14 mouse cellular contexts compared by ENCODE assay signal in the genomic region with DNA sequence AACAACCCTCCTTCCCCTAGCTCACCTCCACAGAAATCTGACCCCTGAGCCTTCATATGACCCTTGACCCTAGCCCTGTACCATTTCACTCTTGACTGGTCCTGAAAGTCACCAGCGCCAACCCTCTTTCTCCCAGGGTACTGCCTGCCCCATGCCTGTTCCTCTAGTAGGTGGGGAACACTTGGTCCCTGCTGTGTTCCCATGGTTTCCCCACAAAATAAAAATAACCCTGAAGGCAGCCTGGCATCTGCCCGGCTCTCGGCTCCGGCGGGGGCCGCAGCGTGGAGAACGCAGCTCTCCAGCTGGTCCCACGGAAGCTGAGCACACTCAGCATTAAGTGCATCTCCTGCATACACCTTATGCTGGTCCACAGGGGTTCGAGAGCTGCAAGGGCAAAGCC. TPM values are rescaled to one million over a fixed set of nuclear protein-coding genes. Genes with fewer than 3 reads are reported as not detected.
DNase-seq lines count a peak whose midpoint lies in the region; ATAC-seq and TF ChIP-seq lines count a peak whose summit lies in the region.
"Had no signal": no experiment of that assay in that cellular context is flagged by ENCODE, and none has a peak within 500 bp of the region (broad histone marks: within the 10 kb centered on the region; RNA-seq: fewer than 3 reads in every experiment).

No protein-coding gene starts in this region.

- H3K27me3 ChIP-seq in limb, embryonic 10.5 days (ENCODE audit: low read depth, poor library complexity, severe bottlenecking), result no peaks in the 10 kb centered on the region
- H3K27me3 ChIP-seq in forebrain, postnatal 0 days (ENCODE audit: insufficient read depth, low read length), result no peaks in the 10 kb centered on the region
- H3K27me3 ChIP-seq: hindbrain, embryonic 12.5 days; liver, embryonic 13.5 days had no signal

- no peaks in the 10 kb centered on the region for H3K9me3 ChIP-seq in limb, embryonic 10.5 days (replicated peaks)
- no peaks in the 10 kb centered on the region for H3K9me3 ChIP-seq in forebrain, postnatal 0 days (ENCODE audit: low read length)
- H3K9me3 ChIP-seq: hindbrain, embryonic 12.5 days; liver, embryonic 13.5 days had no signal

- H3K4me1 ChIP-seq in limb, embryonic 10.5 days, result no peaks in the 10 kb centered on the region
- no peaks in the 10 kb centered on the region for H3K4me1 ChIP-seq in forebrain, postnatal 0 days (ENCODE audit: insufficient read depth)
- H3K4me1 ChIP-seq: hindbrain, embryonic 12.5 days; liver, embryonic 13.5 days had no signal

- H3K4me2 ChIP-seq in forebrain, postnatal 0 days (ENCODE audit: low read depth), result no peak overlapping the region
- H3K4me2 ChIP-seq: hindbrain, embryonic 12.5 days; liver, embryonic 13.5 days had no signal

- DNase-seq in brain, adult 2 months (ENCODE audit: low read depth, low spot score), result peak; percentile 86
- peak; percentile 71 to 82 for DNase-seq in frontal cortex, adult 2 months (ENCODE audit: extremely low spot score in 1 of 2, low spot score in 1 of 2)
- peak; percentile 46 to 49 for DNase-seq in layer of hippocampus, postnatal 25 days (ENCODE audit: extremely low spot score in 1 of 2, low spot score in 1 of 2)
- DNase-seq in right cerebral cortex, adult 18-20 months, result peak; percentile 91
- no peak for DNase-seq in lung, postnatal 14 days
- no peak for DNase-seq in limb, embryonic 10.5 days (ENCODE audit: low spot score)
- DNase-seq in forebrain, postnatal 0 days, result no peak
- DNase-seq: adrenal gland, postnatal 14 days; cerebellum, postnatal 10 days; kidney, adult 18-20 months; liver, embryonic 13.5 days had no signal

- no peak overlapping the region for H3K9ac ChIP-seq in forebrain, postnatal 0 days
- H3K9ac ChIP-seq: hindbrain, embryonic 12.5 days; liver, embryonic 13.5 days had no signal

- no peak for ATAC-seq in forebrain, postnatal 0 days
- ATAC-seq: lung, postnatal 0 days had no signal

- no peak for TF ChIP-seq CTCF in forebrain, postnatal 0 days (IDR thresholded peaks at IDR 0.05; ENCODE audit: low read depth)

- no peak overlapping the region for H3K27ac ChIP-seq in limb, embryonic 10.5 days
- no peak overlapping the region for H3K27ac ChIP-seq in forebrain, postnatal 0 days (ENCODE audit: low read depth, low read length)
- H3K27ac ChIP-seq: hindbrain, embryonic 12.5 days; liver, embryonic 13.5 days had no signal

- H3K36me3 ChIP-seq in limb, embryonic 10.5 days, result peaks cover 87% of the 10 kb centered on the region
- H3K36me3 ChIP-seq in forebrain, postnatal 0 days (ENCODE audit: insufficient read depth), result peaks cover 2% of the 10 kb centered on the region

- WGBS in limb, embryonic 10.5 days, result 91% methylated on average over 10 of the region's 10 CpGs
- 73% methylated on average over 10 of the region's 10 CpGs for WGBS in forebrain, postnatal 0 days

- no peak overlapping the region for H3K4me3 ChIP-seq in limb, embryonic 10.5 days
- H3K4me3 ChIP-seq in forebrain, postnatal 0 days (ENCODE audit: low read depth, low read length), result no peak overlapping the region
- H3K4me3 ChIP-seq: hindbrain, embryonic 12.5 days; liver, embryonic 13.5 days; myocyte had no signal

RNA-seq across cellular contexts. Expression of a gene that starts 12.5 kb away (rescaled TPM):
- 44.7 and 51.7 TPM in 2 replicates for polyA plus RNA-seq in frontal cortex, adult 2 months (2012; rRNA removed)
- 10 to 100 TPM; 57.4 to 62.4 TPM for total RNA-seq in layer of hippocampus, postnatal 25 days (2021)
- polyA plus RNA-seq in limb, embryonic 10.5 days (2016; fragmentation: Nextera tagmentation; extraction: Ambion mirVana), result 25.2 and 26.1 TPM in 2 replicates
- 11.8 and 14.4 TPM in 2 replicates for total RNA-seq in forebrain, postnatal 0 days (2014; rRNA removed)
- polyA plus RNA-seq in forebrain, postnatal 0 days (2015; fragmentation: Nextera tagmentation; extraction: Ambion mirVana), result 9.0 and 10.0 TPM in 2 replicates

RNA-seq across cellular contexts. Expression of a gene that starts 21.8 kb away (rescaled TPM):
- 108 and 133 TPM in 2 replicates for polyA plus RNA-seq in frontal cortex, adult 2 months (2012; rRNA removed)
- 100 to 1,000 TPM in 1 of 2 experiments, 10 to 100 TPM in 1; 90.0 to 104 TPM for total RNA-seq in layer of hippocampus, postnatal 25 days (2021)
- polyA plus RNA-seq in limb, embryonic 10.5 days (2016; fragmentation: Nextera tagmentation; extraction: Ambion mirVana), result 501 and 540 TPM in 2 replicates
- total RNA-seq in forebrain, postnatal 0 days (2014; rRNA removed), result 279 and 319 TPM in 2 replicates
- 354 and 380 TPM in 2 replicates for polyA plus RNA-seq in forebrain, postnatal 0 days (2015; fragmentation: Nextera tagmentation; extraction: Ambion mirVana)

RNA-seq across cellular contexts. Expression of a gene that starts 34.0 kb away (rescaled TPM):
- polyA plus RNA-seq in frontal cortex, adult 2 months (2012; rRNA removed), result 38.2 and 38.3 TPM in 2 replicates
- 10 to 100 TPM; 23.7 to 31.3 TPM for total RNA-seq in layer of hippocampus, postnatal 25 days (2021)
- 17.0 and 18.0 TPM in 2 replicates for polyA plus RNA-seq in limb, embryonic 10.5 days (2016; fragmentation: Nextera tagmentation; extraction: Ambion mirVana)
- total RNA-seq in forebrain, postnatal 0 days (2014; rRNA removed), result 23.2 and 24.0 TPM in 2 replicates
- polyA plus RNA-seq in forebrain, postnatal 0 days (2015; fragmentation: Nextera tagmentation; extraction: Ambion mirVana), result 13.6 and 20.1 TPM in 2 replicates

RNA-seq across cellular contexts. Expression of a gene that starts 35.7 kb away (rescaled TPM):
- 9.6 and 11.8 TPM in 2 replicates for polyA plus RNA-seq in frontal cortex, adult 2 months (2012; rRNA removed)
- 10 to 100 TPM; 20.6 to 25.9 TPM for total RNA-seq in layer of hippocampus, postnatal 25 days (2021)
- polyA plus RNA-seq in limb, embryonic 10.5 days (2016; fragmentation: Nextera tagmentation; extraction: Ambion mirVana), result 30.8 and 32.2 TPM in 2 replicates
- 15.9 and 16.0 TPM in 2 replicates for total RNA-seq in forebrain, postnatal 0 days (2014; rRNA removed)
- polyA plus RNA-seq in forebrain, postnatal 0 days (2015; fragmentation: Nextera tagmentation; extraction: Ambion mirVana), result 16.6 and 17.7 TPM in 2 replicates

RNA-seq across cellular contexts. Expression of a gene that starts 40.5 kb away (rescaled TPM):
- polyA plus RNA-seq in frontal cortex, adult 2 months (2012; rRNA removed), result 24.5 and 25.9 TPM in 2 replicates
- total RNA-seq in layer of hippocampus, postnatal 25 days (2021), result 10 to 100 TPM; 18.7 to 22.7 TPM
- polyA plus RNA-seq in limb, embryonic 10.5 days (2016; fragmentation: Nextera tagmentation; extraction: Ambion mirVana), result 26.8 and 31.1 TPM in 2 replicates
- 37.9 and 38.2 TPM in 2 replicates for total RNA-seq in forebrain, postnatal 0 days (2014; rRNA removed)
- 39.4 and 41.2 TPM in 2 replicates for polyA plus RNA-seq in forebrain, postnatal 0 days (2015; fragmentation: Nextera tagmentation; extraction: Ambion mirVana)

Comparison
In these comparisons a context has a peak if more than half of its experiments do, and no peak if none do; other contexts are left out.
1. DNase-seq: peak in brain, adult 2 months (single experiment), frontal cortex, adult 2 months (2 of 2), layer of hippocampus, postnatal 25 days (2 of 2) and right cerebral cortex, adult 18-20 months (single experiment); none in lung, postnatal 14 days (single experiment), limb, embryonic 10.5 days (single experiment) and forebrain, postnatal 0 days (single experiment).